Mouse (Mus musculus) adrenal gland, postnatal 4 days (tissue): ENCODE data around the gene Hspb2. TPM values are rescaled to one million over a fixed set of nuclear protein-coding genes. Genes with fewer than 3 reads are reported as not detected.

Experiments used
- DNase-seq, 2 experiments: peaks; one replicate each; pipeline ENCODE4 v3.0.0; 2021 to 2022; ENCODE audit warnings: low spot score in 2 of 2, mixed read lengths in 2 of 2
- total RNA-seq, 2 experiments: library from RNA; stranded (reverse); gene quantifications; 2 replicates each; pipeline ENCODE4 v1.2.3; 2021

Gene Hspb2
- total RNA-seq, 2 experiments from 2014 or later, result 4.8 to 7.6 TPM

- DNase-seq, result no peak
These were observed 33.3 kb downstream of the Hspb2 start for GRCm38 (mm10) chr9:50718878-50719277.

- DNase-seq, result no peak
These were observed 38.0 kb downstream of the Hspb2 start for GRCm38 (mm10) chr9:50714188-50714587.

- DNase-seq, result no peak
These were observed 40.8 kb downstream of the Hspb2 start for GRCm38 (mm10) chr9:50711337-50711736.

- DNase-seq, result no peak
These were observed 43.0 kb downstream of the Hspb2 start for GRCm38 (mm10) chr9:50709108-50709507.

- DNase-seq, result no peak
These were observed 47.2 kb downstream of the Hspb2 start for GRCm38 (mm10) chr9:50704907-50705306.

Other genes starting within 250 kb of the Hspb2 start
- gene Pts, start 223.6 kb downstream of the Hspb2 start, total RNA-seq, result 10 to 100 TPM; 71.9 to 77.2 TPM
- 1 to 10 TPM; 5.6 to 6.3 TPM for gene Il18, start 197.5 kb downstream of the Hspb2 start, total RNA-seq
- 1 to 10 TPM; 2.3 to 4.1 TPM for gene Bco2, start 197.2 kb downstream of the Hspb2 start, total RNA-seq
- not detected for gene Tex12, start 191.0 kb downstream of the Hspb2 start, total RNA-seq
- gene Sdhd, start 148.5 kb downstream of the Hspb2 start, total RNA-seq, result 100 to 1,000 TPM; 252 to 272 TPM
- 100 to 1,000 TPM; 134 to 149 TPM for gene Timm8b, start 148.4 kb downstream of the Hspb2 start, total RNA-seq
- 1 to 10 TPM; 2.9 to 3.7 TPM for gene Pih1d2, start 135.0 kb downstream of the Hspb2 start, total RNA-seq
- gene Nkapd1, start 134.9 kb downstream of the Hspb2 start, total RNA-seq, result 10 to 100 TPM; 36.8 to 38.8 TPM
- 100 to 1,000 TPM; 117 to 122 TPM for gene Dlat, start 92.6 kb downstream of the Hspb2 start, total RNA-seq
- 10 to 100 TPM; 16.0 to 19.7 TPM for gene Dixdc1, start 12.8 kb downstream of the Hspb2 start, total RNA-seq
- 10 to 100 TPM; 11.2 to 11.4 TPM for gene 2310030G06Rik, start 5.8 kb downstream of the Hspb2 start, total RNA-seq
- 10 to 100 TPM; 47.8 to 84.1 TPM for gene Cryab, start 1.0 kb downstream of the Hspb2 start, total RNA-seq
- 1 to 10 TPM; 8.2 to 9.7 TPM for gene Fdxacb1, start 15.9 kb upstream of the Hspb2 start, total RNA-seq
- 10 to 100 TPM; 21.4 to 22.5 TPM for gene Alg9, start 22.7 kb upstream of the Hspb2 start, total RNA-seq
- gene 1110032A03Rik, start 23.2 kb upstream of the Hspb2 start, total RNA-seq, result 10 to 100 TPM; 35.5 to 36.5 TPM
- 10 to 100 TPM; 35.8 to 35.9 TPM for gene Ppp2r1b, start 92.9 kb upstream of the Hspb2 start, total RNA-seq